In the genomic region with DNA sequence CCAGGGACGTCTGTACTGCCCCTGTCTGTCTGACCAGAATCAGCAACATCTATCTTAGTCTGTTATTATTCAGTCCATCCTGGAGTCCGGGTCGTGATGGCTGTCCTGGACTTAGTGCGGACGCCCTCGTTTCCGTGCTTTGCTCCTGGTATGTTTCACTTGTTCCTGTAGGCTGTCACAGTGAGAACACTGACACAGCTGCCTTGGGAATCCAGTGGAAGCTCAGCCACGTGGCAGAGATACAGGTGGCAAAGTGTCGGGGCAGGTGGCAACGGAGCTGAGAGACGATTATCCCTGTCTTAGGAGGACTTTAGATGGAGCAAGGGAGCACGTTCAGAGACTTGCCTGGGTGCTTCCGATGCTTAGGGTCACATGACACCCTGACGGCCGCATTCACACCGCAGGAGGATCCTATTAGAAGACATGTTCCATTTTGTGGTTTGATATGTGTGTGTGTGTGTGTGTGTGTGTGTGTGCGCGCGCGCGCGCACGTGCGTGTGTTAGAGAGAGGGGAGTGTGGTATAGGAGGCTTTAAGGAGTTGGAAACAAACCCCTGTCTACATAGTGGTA, we compare ENCODE assay signal across 8 mouse cellular contexts. TPM values are rescaled to one million over a fixed set of nuclear protein-coding genes. Genes with fewer than 3 reads are reported as not detected.
DNase-seq lines count a peak whose midpoint lies in the region; ATAC-seq lines count a peak whose summit lies in the region.

No protein-coding gene starts in this region.

- ATAC-seq in heart, embryonic 11.5 days (replicated peaks; ENCODE audit: insufficient number of reproducible peaks, low FRiP score, low TSS enrichment) = no peak
- peak; percentile 25; the same call in 1 of the 2 replicates for ATAC-seq in granulocyte monocyte progenitor cell, adult 5-6 weeks (replicated peaks; ENCODE audit: poor library complexity, severe bottlenecking)

- H3K27me3 ChIP-seq in heart, embryonic 11.5 days (ENCODE audit: control insufficient read depth, insufficient read depth, low read length) = no peaks in the 10 kb centered on the region

- H3K9ac ChIP-seq in heart, embryonic 11.5 days (ENCODE audit: low read depth, low read length) = no peak overlapping the region

- intact Hi-C loops in heart, postnatal 25 days (cut with DNase I) = no loop called here

- H3K9me3 ChIP-seq in heart, embryonic 11.5 days (replicated peaks; ENCODE audit: control insufficient read depth, low read length) = no peaks in the 10 kb centered on the region

- H3K4me2 ChIP-seq in heart, embryonic 11.5 days = peak overlapping the region; percentile 67

- WGBS in heart, embryonic 11.5 days (ENCODE audit: insufficient replicate concordance) = 35% methylated on average over 24 of the region's 24 CpGs
- 45% methylated on average over 24 of the region's 24 CpGs for WGBS in macrophage (ENCODE audit: missing documents)

- H3K36me3 ChIP-seq in heart, embryonic 11.5 days (ENCODE audit: control insufficient read depth, insufficient read depth, low read length) = no peaks in the 10 kb centered on the region
- no peaks in the 10 kb centered on the region for H3K36me3 ChIP-seq in macrophage (ENCODE audit: inconsistent target)

- peaks cover 6% of the 10 kb centered on the region; the same call in 1 of the 2 replicates for H3K4me1 ChIP-seq in heart, embryonic 11.5 days (ENCODE audit: control insufficient read depth, insufficient read depth, low read length)

- H3K79me2 ChIP-seq in macrophage (ENCODE audit: inconsistent target) = no peaks in the 10 kb centered on the region

- no peak for DNase-seq in heart, postnatal 25 days (ENCODE audit: low spot score)
- peak; percentile 69 for DNase-seq in MEL-GATA-1-ER (ENCODE audit: extremely low read depth, low read depth)
- no peak for DNase-seq in cerebellum, adult 18-20 months
- DNase-seq in thymus, postnatal 25 days = no peak
- no peak for DNase-seq in right cerebral cortex, postnatal 4 days

- H3K4me3 ChIP-seq in heart, embryonic 11.5 days (ENCODE audit: low read depth, low read length) = peak overlapping the region; percentile 44
- peak overlapping the region; percentile 34 for H3K4me3 ChIP-seq in macrophage (ENCODE audit: inconsistent target)

- 0 out of 2 replicates have a peak overlapping the region, but pooled peaks have one; percentile 25 for H3K27ac ChIP-seq in heart, embryonic 11.5 days (ENCODE audit: low read depth, low read length)
- peak overlapping the region; percentile 84 for H3K27ac ChIP-seq in macrophage

RNA-seq across cellular contexts. Expression of a gene that starts 38.9 kb away (rescaled TPM):
- 97.9 and 117 TPM in 2 replicates for polyA plus RNA-seq in heart, embryonic 11.5 days (2014; fragmentation: Nextera tagmentation; extraction: Ambion mirVana)
- total RNA-seq in heart, postnatal 25 days (2021) = 10 to 100 TPM; 27.9 to 35.2 TPM
- total RNA-seq in granulocyte monocyte progenitor cell, adult 5-6 weeks (2014; fragmentation: Nextera tagmentation) = 94.2 and 139 TPM in 2 replicates
- 119 and 124 TPM in 2 replicates for total RNA-seq in granulocyte monocyte progenitor cell, adult 5-6 weeks (2017)
- 100 to 1,000 TPM; 115 to 389 (median 207) TPM for total RNA-seq in macrophage (2018; cell fraction: chromatin; rRNA removed)
- total RNA-seq in macrophage (2018; cell fraction: cytosol; rRNA removed) = 10 to 100 TPM; 32.6 to 49.6 (median 39.0) TPM
- total RNA-seq in macrophage (2018; cell fraction: nucleus; rRNA removed) = 100 to 1,000 TPM in 21 of 26 experiments, 10 to 100 TPM in 5; 86.0 to 223 (median 129) TPM
- polyA plus RNA-seq in macrophage (2018) = 34.3 to 45.3 TPM (median 41.5 TPM) in 3 replicates
